Mouse (Mus musculus) liver, adult (tissue): ENCODE measurements around the gene Tnc.

Experiments used
- GATA4 ChIP-seq: IDR thresholded peaks from 2 replicates; pipeline ENCODE4 v1.6.1; 2014; ENCODE audit warnings: mild to moderate bottlenecking, low read length; ENCODE audit not compliant: insufficient replicate concordance

The Tnc gene

DNA sequence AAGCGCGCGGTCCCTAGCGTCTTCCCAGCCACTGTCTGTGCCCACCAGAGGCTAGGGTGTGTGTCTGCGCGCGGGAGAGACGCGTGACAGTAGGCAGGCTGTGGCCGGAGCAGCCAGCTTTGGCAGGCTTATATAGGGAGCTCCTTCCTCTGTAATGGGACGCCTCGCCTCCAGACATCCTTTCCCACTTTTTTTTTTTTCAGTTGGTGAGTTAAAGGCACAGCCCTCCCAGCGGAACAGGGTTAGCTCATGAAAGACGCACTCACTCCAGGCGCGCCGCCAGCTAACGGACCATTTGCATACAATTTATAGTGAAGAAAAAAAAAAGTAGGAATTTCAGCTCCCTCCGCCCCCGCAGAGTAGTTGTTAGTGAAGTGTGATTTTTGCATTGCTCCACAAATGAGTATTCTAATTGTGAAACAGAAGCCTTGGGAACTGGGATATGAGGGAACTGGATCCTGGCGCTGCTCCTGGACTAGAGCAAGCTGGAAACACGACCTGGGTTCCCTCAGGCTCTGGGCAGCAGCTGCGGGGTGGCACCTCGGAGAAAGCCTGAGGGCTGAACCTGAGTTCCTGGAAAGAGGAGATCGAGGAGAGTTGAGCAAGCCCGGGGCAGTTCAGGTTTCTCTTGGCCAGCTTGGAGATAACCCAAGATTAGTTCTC, at the start of gene Tnc:
TSS of gene Tnc (minus strand) at position 185 of the 663 bp plus-strand sequence.
- TF ChIP-seq GATA4 = no peak

DNA sequence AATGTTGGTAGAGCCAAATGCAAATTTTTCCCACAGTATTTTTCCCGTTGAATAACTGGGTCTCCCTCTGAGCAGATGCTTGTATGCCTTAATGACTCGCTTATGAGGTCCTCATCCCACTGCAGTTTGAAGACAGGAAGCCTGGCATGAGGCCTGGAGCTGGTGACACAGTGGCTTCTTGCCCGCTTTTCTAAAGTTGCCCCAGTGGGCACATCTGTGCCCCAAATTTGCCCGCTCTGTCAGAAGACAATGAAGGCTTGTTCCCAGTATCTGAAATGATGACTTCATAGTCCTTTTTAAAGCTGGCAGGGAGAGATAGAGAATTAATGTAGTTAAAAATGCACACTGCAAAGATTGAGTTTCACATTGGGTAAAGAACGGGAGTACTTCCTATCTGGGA, 47.4 kb upstream of the Tnc start:
- no peak for TF ChIP-seq GATA4

DNA sequence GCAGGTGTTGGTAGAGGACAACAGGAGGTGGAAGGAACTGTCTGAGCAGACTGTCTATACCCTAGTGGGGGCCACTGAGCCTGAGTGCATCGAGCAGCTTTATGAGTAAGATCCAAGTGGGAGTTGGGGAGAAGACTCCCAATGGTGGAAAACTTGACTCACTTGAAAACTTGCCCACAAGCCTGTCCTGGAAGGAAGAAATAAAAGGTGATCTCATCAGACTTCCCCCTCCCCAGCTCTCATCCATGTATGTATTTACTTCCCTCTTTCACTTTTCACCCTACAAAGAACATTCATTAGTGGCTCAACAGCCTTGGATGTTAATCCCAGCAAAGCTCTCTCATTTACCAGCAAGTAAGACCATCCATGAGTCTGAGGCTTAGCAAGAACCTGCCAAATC, 46.0 kb upstream of the Tnc start:
- no peak for TF ChIP-seq GATA4

DNA sequence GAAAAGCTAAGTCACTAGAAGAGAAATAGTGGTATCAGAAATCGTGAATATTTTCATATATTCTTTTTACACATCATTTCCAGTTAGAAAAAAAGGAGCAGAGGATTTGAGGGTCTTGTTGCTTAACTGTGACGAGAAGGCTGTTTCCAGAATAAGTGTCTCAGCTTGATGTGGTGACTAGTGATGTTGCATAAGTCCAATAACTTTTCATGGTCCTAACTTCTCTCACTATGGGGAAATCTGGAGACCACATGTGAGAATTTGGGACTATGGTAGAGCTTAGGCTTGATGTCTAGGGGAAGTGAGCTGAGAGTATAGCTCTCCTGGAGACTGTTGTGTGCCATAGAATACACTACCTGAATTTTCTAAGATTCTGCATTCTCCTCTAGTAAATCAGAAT, 42.6 kb upstream of the Tnc start:
- TF ChIP-seq GATA4 = no peak

DNA sequence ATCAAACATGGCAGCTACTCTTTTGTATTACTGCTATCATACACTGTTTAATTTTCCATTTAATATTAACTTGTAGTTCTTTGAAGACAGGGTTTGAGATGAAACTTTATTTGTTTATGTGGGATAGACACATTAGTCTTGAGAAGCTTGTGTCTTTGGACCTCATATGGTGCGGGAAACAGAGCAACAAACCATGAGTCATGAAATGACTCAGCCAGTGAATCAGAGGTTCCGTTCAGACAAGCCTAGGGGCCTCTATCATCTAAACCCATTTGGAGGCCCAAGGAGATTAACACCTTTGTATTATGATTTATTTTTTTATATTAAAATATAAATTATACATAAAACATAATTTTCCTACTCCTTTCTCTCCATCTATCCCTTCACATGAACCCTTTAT, 40.9 kb upstream of the Tnc start:
- no peak for TF ChIP-seq GATA4

DNA sequence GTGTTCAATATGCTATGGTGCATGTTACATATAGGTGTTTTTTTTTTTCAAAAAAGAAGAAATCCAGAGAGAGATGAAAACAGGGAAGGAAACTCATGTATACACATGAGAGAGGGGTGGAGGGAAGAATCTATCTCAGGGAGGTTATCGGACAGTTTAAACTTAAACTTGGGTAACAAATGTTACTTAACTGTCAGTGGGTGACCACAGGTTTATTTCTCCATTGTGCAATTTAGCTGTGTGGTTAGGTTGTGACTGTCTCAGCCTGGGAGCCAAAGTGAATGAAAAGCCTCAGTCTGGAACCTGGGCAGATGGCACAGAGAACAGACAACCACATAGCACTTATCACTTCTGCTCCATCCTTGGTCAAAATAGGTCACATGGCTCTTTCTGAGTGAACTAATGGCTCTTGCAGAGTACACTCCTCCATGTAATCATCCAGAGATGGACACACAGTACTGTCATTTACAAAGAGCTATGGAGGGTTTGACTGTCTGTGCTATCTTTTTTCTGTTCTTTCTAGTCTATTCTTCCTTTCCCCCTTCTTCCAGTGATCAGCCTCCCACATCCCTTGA, 39.3 kb upstream of the Tnc start:
- no peak for TF ChIP-seq GATA4

DNA sequence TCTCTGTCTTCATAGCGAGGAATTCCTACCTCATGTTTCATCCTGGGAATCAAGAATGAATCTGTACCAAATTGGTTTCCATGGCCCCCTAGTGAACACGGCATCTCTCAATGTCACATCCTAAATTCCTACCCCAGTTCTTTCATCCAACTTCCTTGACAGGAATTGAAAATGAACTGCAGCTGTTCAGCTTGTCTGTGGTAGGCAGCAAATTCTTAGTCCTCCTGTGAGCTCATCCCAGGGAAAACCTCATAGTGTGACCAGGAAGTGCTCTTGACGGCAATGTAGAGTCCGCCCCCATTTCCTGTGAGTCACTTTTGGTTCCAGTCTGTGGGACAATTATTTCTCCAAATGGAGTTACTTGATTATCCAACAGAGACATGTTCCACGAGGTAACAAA, 37.0 kb upstream of the Tnc start:
- no peak for TF ChIP-seq GATA4

DNA sequence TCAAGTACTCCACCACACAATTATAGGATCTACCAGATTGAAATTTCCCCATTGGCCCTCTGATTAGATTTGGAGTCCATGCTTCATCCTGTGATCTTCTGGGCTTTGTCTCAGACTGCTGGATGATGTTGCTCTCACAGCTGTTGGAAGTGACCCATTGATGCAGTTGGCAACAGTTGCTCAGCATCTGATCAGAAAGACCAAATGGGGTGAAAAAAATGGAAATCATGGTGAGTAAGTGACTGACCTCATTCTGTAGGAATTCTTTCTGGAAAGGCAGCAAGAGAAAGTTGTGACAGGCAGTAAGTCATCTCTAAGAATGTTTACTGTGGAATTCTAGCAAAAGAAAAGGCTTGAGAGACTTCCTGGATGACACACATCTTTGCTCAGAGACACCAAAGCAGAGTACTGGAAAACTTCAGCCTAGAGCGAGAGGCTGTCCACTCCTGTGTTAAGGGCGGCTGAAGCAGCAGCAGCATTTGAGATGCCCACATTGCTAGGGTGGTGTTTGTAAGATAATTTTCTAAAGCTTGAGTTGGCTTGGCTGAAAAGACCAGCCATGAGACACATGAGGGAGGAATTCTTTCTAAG, 31.3 kb upstream of the Tnc start:
- TF ChIP-seq GATA4 = no peak

DNA sequence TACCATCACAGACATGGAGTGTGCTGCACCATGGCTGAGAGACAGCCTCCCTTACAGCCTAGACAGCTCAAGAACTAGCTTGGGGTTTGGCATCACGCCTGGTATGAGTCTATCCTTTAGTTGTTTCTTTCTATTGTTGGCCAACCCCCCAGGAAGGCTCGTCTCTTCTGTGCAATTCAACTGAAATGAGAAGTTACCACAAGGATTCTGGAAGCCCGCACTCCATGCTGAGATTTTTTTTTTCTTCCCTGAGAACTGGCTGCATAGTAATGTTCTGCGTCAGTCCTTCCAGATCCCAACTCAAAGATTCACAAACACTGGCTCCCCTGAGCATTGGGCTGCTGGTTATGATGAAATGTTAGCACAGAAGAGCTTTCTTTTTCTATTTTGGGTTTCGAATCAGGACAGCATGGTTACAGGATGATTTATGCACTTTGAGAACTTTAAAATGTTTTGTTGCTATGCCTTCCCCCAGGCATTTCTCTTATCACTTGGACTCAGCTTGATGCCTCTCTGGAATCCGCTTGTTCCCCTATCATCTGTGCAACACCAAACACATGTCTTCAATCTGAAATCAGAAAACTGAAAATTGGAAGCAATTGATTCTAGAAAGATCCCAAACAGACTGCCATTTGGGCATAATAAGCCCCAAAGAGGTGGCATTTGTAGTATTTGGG, 29.7 kb upstream of the Tnc start:
- TF ChIP-seq GATA4 = no peak

DNA sequence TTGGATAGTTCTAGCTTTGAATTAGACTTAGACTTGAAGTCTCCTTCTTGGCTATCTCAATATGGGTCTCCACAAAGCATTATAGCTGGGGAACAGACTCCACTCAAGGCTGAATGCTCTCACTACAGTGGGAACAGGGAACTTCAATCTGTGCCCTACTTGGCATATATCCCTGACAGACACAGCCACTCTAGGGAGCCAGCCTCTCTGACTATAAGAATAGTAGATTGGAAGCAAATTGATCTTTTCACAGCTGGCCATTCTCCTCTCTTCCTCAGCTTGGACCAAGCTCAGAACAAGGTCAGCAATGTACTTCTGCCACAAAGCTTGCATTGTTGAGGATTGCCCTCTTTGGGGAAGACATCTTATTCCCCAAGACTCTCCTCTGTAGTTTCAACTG, 27.9 kb upstream of the Tnc start:
- no peak for TF ChIP-seq GATA4

DNA sequence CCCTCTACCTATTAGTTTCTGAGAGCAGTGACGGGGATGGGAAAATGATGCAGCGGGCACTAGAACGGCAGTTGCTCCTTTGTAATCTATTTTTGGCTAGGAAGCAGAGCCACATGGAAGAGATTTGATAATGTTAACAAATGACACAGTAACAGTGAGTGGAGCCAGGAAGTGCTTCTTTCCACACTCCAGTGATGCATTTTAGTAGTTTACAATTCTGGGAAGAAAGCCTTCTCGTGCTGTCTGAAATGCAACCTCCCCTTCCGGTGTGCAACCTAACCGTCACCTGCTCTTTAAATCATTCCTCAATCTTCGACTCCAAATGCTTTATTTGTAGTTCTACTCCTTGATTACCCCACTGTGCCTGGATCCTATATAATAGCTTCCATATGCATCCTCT, 20.6 kb upstream of the Tnc start:
- no peak for TF ChIP-seq GATA4

DNA sequence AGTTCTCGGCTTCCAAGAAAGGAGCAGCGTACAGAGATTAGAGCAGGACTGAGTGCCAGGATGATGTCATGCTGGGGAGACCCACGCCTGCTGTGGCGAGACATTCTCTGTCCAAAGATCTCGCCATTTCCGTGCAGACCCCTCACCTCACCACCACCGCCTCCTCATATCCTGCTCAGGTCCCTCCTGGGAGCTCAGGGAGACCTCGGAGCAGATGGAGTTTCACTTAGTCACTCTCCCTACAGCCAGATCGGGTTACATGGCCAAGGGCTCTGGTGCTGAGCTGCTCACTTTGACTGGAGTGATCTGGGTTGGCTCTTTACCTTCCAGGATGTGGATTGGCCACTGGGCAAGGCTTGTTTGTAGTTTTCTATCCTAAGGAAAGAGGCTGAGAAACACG, 18.5 kb upstream of the Tnc start:
- no peak for TF ChIP-seq GATA4

DNA sequence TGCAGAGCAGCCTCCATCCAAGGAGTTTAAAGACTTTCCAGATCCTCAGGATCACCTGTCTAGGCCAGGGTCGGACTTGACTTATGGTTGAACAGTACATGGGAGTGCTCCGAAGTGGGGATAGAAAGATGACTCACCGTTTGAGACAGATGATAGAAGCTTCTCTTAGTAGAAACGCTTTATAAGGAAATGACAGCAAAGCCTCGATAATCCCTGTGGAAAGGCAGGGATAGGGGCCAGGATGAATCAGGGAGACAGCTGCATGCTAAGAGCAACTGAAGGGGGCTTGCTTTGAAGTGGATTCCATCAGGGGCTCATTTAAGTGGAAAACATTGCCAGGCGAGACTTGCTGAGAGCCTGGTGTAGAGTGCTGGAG, 12.0 kb upstream of the Tnc start:
- TF ChIP-seq GATA4 = no peak

DNA sequence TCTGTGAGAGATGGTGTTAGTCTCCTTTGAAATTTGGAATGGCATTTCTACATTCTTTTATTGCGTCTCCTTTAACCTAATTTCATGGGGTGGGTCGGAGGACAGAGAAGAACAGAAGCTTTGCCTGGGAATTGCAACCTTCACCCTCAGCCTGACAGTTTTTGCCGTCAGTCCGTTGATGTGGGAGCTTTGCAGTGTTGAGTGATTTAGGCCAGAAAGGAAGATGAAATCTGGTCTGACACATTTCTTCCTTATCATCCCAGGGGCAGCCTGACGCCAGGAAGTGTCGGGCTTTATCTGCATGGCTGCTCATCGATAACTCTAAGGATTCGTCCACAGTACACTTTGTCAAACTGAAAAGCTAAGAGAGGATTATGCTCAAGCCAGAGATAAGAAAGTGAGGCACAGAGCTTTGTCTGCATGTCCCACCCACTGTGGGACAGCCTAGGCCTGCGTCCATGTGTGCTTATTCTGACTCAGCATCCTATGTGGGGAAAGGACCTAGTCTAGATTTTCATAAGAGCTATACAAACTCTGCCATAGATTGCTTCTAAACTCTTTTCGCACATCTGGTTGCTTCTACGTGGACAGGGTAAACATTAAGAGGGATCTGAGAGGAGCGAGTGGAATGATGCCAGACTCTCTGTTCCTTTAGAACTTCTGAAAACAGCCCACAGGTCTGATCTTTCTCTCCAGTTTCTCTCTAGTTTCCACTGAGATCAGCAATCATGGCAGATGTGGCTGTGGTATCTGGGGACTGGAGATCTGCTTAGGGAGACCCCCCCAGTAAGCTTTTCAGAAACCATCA, 11.4 kb upstream of the Tnc start:
- TF ChIP-seq GATA4 = no peak

DNA sequence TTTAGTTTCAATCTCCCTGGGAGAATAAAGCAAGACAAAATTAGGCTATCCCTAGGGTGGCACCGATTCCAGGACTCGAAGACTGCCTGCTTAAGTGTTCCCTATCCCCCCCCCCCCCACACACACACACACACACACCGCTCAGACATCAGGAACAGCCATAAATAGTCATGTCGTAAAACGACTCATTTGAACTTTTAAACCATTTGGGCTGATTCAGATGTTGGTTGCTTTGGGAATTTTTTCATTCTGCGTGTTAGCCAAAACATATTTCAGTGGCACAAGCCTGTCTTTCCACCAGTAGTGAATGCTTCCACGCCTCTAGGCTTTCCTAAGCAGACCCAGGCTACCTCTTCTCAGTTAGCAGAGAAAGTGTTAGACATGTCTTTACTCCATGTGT, 1.4 kb upstream of the Tnc start:
- no peak for TF ChIP-seq GATA4
